Mouse (Mus musculus) bone marrow macrophage, adult 2 months (primary cell): ENCODE measurements around the gene Pou2f2.

ENCODE experiments used
- CTCF ChIP-seq: IDR thresholded peaks from 2 replicates; pipeline ENCODE4 v1.5.1; 2012; ENCODE audit warnings: low read depth, mild to moderate bottlenecking, low read length, moderate library complexity
- POLR2A ChIP-seq: IDR thresholded peaks from 2 replicates; pipeline ENCODE4 v1.6.1; 2012; ENCODE audit warnings: mild to moderate bottlenecking, low read depth, low read length, borderline replicate concordance

DNA sequence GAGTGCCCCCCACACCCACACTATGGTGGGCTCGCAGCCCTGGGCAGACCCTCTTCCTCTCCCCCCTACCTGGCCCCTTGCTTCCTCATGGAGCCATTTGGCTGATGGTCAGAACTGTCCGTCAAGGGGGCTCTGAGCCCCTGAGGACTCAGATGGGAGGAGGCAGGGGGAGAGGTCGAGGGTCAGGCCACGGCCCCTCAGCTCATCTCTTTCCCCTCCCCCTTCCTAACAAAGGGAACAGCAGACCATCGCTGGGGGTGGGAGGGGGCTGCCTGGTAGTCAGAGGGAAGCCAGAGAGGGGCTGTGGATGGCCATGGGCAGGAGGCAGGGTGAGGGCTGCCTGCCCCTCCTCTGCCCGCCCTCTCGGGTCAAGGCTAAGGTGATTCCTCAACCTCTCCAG lies 28.5 kb downstream of the Pou2f2 start:
- TF ChIP-seq CTCF (no peak), POLR2A (no peak)
